Mouse (Mus musculus): ENCODE results near the gene Bend5. TPM values are rescaled to one million over a fixed set of nuclear protein-coding genes. Genes with fewer than 3 reads are reported as not detected.

Gene Bend5
- polyA plus RNA-seq, 1 experiment = 15.6 TPM

DNA sequence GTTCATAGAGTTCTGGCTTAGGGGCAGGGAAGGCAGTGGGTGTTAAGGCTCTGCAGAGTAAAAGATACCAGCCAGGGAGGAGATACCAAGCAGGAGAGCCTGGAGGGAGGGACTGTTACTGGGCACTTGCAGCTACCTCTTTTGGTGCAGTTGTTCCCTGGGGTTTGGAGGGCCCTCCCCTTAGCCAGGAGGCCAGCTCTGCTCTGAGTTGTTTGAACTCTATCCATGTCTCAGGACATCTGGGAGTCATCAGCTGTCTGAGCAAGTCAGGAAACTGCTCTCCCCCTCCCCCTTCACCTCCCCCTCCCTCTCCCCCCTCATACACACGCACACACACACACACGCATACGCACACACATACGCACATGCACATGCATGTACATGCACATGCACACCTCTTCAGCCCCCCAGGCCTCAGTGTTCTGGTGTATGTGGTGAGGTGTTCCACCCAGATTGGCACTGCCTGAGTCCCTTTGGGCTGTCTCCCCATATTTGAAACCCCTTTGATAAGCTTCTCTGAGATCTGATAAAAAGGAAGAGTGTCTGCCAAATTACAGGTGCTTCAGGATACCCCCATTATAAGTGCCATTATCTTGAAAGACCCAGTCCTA is 72.5 kb downstream of the Bend5 start:
- 94% methylated on average over 4 of the region's 4 CpGs for WGBS

DNA sequence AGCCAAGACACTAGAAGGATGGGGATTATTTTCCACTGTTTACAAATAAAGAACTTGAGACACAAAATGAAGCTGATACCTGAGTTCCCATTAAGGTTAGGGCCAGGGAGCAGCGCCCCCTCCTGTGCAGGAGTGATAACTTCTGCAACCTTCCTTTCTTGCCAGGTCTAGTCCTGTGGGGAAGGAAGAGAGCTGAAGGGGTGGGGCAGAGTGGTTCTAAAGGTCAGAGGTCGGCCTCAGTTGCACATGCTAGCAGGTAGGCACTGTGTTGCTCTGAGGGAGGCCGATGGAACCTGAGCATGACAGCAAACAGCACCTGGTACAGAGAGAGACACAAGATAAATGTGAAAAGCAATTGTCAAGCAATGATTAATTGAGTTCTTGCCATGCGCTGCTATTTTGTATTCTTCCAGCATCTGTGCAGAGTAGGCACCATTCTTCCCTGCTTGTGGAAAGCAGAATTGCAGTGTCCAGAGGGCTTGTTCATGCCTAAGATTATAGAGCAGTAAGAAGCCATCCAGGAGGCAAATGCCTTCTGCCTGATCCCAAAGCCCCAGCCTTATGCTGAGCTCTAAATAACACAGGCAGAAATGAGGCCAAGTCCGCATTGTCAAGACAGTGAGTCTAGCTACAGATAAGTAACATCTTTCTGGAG is 79.1 kb downstream of the Bend5 start:
- no peaks in the 10 kb centered on the region for H3K4me1 ChIP-seq (replicated peaks; ENCODE audit: control insufficient read depth, insufficient read depth, low read length)
- H3K36me3 ChIP-seq (ENCODE audit: control insufficient read depth, insufficient read depth, low read length) = no peaks in the 10 kb centered on the region
- 67% methylated on average over 5 of the region's 5 CpGs for WGBS
- H3K4me3 ChIP-seq (ENCODE audit: control insufficient read depth, insufficient read depth, low read length) = no peak overlapping the region
- no peak overlapping the region for H3K27ac ChIP-seq (ENCODE audit: control insufficient read depth, insufficient read depth, low read length)
- no peak for DNase-seq
- H3K27me3 ChIP-seq (ENCODE audit: control insufficient read depth, insufficient read depth, low read length) = no peaks in the 10 kb centered on the region
- TF ChIP-seq CTCF (IDR thresholded peaks at IDR 0.05; ENCODE audit: borderline replicate concordance, control insufficient read depth, extremely low read depth, insufficient read depth, low read length, poor library complexity) (no peak), POLR2A (IDR thresholded peaks at IDR 0.05; ENCODE audit: control insufficient read depth, extremely low read depth, insufficient read depth, low read length, poor library complexity) (no peak)

More for the DNA sequence above, 72.5 kb downstream of the Bend5 start:
- no peak for DNase-seq
- no peak overlapping the region for H3K27ac ChIP-seq (ENCODE audit: control insufficient read depth, insufficient read depth, low read length)
- H3K4me3 ChIP-seq (ENCODE audit: control insufficient read depth, insufficient read depth, low read length) = no peak overlapping the region
- H3K4me1 ChIP-seq (replicated peaks; ENCODE audit: control insufficient read depth, insufficient read depth, low read length) = 0 out of 2 replicates have a peak, but pooled peaks cover 2% of the 10 kb centered on the region
- H3K27me3 ChIP-seq (ENCODE audit: control insufficient read depth, insufficient read depth, low read length) = no peaks in the 10 kb centered on the region
- TF ChIP-seq POLR2A (IDR thresholded peaks at IDR 0.05; ENCODE audit: control insufficient read depth, extremely low read depth, insufficient read depth, low read length, poor library complexity) = no peak
- no peak for TF ChIP-seq CTCF (IDR thresholded peaks at IDR 0.05; ENCODE audit: borderline replicate concordance, control insufficient read depth, extremely low read depth, insufficient read depth, low read length, poor library complexity)
- no peaks in the 10 kb centered on the region for H3K36me3 ChIP-seq (ENCODE audit: control insufficient read depth, insufficient read depth, low read length)

DNA sequence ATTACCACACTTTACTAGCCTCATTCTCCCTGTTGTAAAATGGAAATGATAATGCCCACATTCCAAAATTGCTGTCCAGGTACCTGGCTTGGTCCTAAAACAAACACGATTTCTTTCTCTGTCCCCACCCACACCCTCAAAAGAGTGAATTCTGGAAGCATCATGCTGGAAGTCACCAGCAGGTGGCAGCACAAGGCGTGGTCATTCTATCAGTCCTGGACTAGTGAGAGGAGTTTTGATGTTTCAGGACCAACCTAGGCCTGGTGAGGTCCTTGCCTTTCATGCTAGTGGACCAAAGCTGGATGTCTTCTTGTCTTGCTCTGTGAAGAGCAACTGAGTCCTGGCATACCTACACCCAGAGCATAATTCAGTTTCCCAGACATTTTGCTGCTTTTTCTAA is 81.1 kb downstream of the Bend5 start:
- no peaks in the 10 kb centered on the region for H3K27me3 ChIP-seq (ENCODE audit: control insufficient read depth, insufficient read depth, low read length)
- TF ChIP-seq POLR2A (IDR thresholded peaks at IDR 0.05; ENCODE audit: control insufficient read depth, extremely low read depth, insufficient read depth, low read length, poor library complexity) = no peak
- TF ChIP-seq CTCF (IDR thresholded peaks at IDR 0.05; ENCODE audit: borderline replicate concordance, control insufficient read depth, extremely low read depth, insufficient read depth, low read length, poor library complexity) = no peak
- no peaks in the 10 kb centered on the region for H3K4me1 ChIP-seq (replicated peaks; ENCODE audit: control insufficient read depth, insufficient read depth, low read length)
- 5% methylated on average over 2 of the region's 2 CpGs for WGBS
- H3K4me3 ChIP-seq (ENCODE audit: control insufficient read depth, insufficient read depth, low read length) = no peak overlapping the region
- H3K27ac ChIP-seq (ENCODE audit: control insufficient read depth, insufficient read depth, low read length) = no peak overlapping the region
- peak; percentile 52 for DNase-seq
- no peaks in the 10 kb centered on the region for H3K36me3 ChIP-seq (ENCODE audit: control insufficient read depth, insufficient read depth, low read length)

DNA sequence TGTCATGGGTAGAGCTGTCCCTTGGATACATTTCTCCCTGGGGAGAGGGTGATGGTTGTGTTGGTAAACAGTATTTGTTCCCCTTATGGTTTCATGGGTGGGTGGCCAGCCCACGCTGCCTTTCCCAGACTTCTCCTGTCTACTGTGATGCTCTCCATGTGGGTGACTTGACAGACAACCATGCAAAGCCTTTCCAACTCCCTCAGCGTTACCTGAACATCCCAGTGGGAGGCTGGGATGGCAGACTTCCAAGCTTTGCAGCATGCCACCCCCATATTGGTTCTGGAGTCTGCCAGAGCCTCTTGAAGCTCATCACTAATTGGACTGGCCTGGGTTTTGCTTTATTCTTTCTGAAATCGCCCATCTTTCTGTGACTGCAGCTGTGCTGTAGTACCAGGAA is 83.9 kb downstream of the Bend5 start:
- 75% methylated on average over 3 of the region's 3 CpGs for WGBS
- no peaks in the 10 kb centered on the region for H3K4me1 ChIP-seq (replicated peaks; ENCODE audit: control insufficient read depth, insufficient read depth, low read length)

DNA sequence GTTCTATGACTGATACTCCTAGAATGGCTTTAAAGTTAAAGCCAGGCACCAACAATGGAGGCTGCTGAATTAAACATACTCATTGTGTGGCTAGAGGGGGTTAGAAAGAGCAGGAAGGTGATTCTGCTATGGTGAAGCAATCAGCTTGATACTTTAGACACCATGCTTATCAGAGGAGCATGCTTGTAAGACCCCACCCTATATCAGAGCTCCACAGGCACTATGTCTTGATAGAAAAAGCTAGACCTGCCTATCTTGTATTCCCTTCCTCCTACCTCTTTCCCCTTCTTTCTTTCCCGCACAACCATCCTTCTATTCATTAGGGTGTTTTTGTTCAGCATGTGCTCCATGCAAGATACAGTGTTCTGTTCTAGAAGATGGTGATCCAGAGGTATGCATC is 86.6 kb downstream of the Bend5 start:
- no peak for TF ChIP-seq POLR2A (IDR thresholded peaks at IDR 0.05; ENCODE audit: control insufficient read depth, extremely low read depth, insufficient read depth, low read length, poor library complexity)
- no peak for TF ChIP-seq CTCF (IDR thresholded peaks at IDR 0.05; ENCODE audit: borderline replicate concordance, control insufficient read depth, extremely low read depth, insufficient read depth, low read length, poor library complexity)

More for the DNA sequence above, 83.9 kb downstream of the Bend5 start:
- Histone ChIP-seq H3K36me3 (ENCODE audit: control insufficient read depth, insufficient read depth, low read length) (no peaks in the 10 kb centered on the region), H3K27me3 (ENCODE audit: control insufficient read depth, insufficient read depth, low read length) (no peaks in the 10 kb centered on the region), H3K4me3 (ENCODE audit: control insufficient read depth, insufficient read depth, low read length) (no peak overlapping the region), H3K27ac (ENCODE audit: control insufficient read depth, insufficient read depth, low read length) (no peak overlapping the region)
- TF ChIP-seq POLR2A (IDR thresholded peaks at IDR 0.05; ENCODE audit: control insufficient read depth, extremely low read depth, insufficient read depth, low read length, poor library complexity) (no peak), CTCF (IDR thresholded peaks at IDR 0.05; ENCODE audit: borderline replicate concordance, control insufficient read depth, extremely low read depth, insufficient read depth, low read length, poor library complexity) (no peak)
- DNase-seq = no peak

DNA sequence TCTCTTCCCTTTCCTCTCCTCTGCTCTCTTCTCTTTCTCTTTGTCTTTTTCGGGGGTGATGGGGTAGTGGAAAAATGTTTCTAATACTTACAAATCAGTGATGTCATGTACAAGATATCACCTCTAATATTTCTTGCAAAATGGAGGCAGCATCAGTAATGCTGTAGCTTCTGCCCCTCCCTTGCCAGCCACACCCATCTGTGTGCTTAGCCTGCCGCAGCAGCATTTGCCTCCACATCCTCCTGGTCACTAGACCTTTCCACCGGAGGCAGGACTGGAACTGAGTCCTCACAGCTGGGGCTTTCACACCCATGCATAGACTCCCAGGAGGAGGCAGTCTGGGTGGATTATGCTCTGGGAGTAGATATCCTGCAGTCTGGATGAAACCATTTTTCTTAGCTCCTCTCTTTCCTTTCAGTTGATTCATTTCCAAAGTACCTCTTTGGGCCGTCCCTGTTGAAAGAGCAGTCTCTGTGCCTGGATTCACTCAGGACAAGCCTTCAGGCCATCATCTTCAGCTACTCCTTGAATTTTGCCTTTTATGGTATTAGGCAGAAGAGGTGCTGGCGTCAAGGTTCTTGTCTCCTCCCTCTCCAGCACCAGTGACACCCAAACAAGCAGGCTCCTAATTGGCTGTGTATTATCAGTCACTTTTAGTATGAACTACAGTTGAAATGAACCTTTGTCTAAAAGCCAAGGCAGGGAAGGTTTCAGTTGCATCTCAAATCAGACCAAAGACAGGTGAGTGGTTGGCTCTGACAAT is 88.3 kb downstream of the Bend5 start:
- TF ChIP-seq CTCF (IDR thresholded peaks at IDR 0.05; ENCODE audit: borderline replicate concordance, control insufficient read depth, extremely low read depth, insufficient read depth, low read length, poor library complexity) = no peak
- no peak for TF ChIP-seq POLR2A (IDR thresholded peaks at IDR 0.05; ENCODE audit: control insufficient read depth, extremely low read depth, insufficient read depth, low read length, poor library complexity)
- 77% methylated on average over 5 of the region's 5 CpGs for WGBS
- DNase-seq = no peak

More for the DNA sequence above, 86.6 kb downstream of the Bend5 start:
- no peaks in the 10 kb centered on the region for H3K36me3 ChIP-seq (ENCODE audit: control insufficient read depth, insufficient read depth, low read length)
- no peak overlapping the region for H3K4me3 ChIP-seq (ENCODE audit: control insufficient read depth, insufficient read depth, low read length)
- H3K4me1 ChIP-seq (replicated peaks; ENCODE audit: control insufficient read depth, insufficient read depth, low read length) = no peaks in the 10 kb centered on the region
- no peak for DNase-seq
- no peaks in the 10 kb centered on the region for H3K27me3 ChIP-seq (ENCODE audit: control insufficient read depth, insufficient read depth, low read length)
- 90% methylated on average over 1 of the region's 1 CpGs for WGBS
- H3K27ac ChIP-seq (ENCODE audit: control insufficient read depth, insufficient read depth, low read length) = no peak overlapping the region

More for the DNA sequence above, 88.3 kb downstream of the Bend5 start:
- Histone ChIP-seq H3K36me3 (ENCODE audit: control insufficient read depth, insufficient read depth, low read length) (no peaks in the 10 kb centered on the region), H3K27ac (ENCODE audit: control insufficient read depth, insufficient read depth, low read length) (no peak overlapping the region), H3K4me3 (ENCODE audit: control insufficient read depth, insufficient read depth, low read length) (no peak overlapping the region), H3K4me1 (replicated peaks; ENCODE audit: control insufficient read depth, insufficient read depth, low read length) (no peaks in the 10 kb centered on the region), H3K27me3 (ENCODE audit: control insufficient read depth, insufficient read depth, low read length) (no peaks in the 10 kb centered on the region)
